Mouse (Mus musculus): ENCODE measurements around the gene Atp6v1g2.

Atp6v1g2 gene

DNA sequence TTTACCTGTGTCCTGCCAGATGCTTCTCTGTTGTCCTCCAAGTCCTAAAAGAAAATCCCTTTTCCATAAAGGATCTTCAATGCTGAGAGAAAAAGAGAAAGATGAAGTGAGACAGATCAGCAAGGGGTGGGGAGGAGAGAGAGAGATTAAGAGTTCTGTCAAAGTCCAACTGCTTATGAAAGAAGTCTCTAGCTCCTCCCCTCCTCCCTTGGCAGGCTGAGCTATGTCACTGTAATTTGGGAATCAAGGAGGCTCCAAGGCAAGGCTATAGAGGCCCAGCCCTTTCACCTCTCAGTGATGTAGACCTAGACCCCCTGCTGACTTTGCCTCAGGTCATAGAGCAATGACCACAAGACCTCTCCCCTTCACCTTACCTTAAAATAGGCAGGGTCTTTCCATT is 52.0 kb downstream of the Atp6v1g2 start:
- DNase-seq (ENCODE audit: extremely low spot score, low spot score): no peak
